Mouse (Mus musculus): ENCODE measurements around the gene Zfp831.

GRCm38 (mm10) chr2:174605442-174606087 is 37.8 kb upstream of the Zfp831 start:
- TF ChIP-seq CTCF (IDR thresholded peaks at IDR 0.05; ENCODE audit: control insufficient read depth, insufficient read depth, low read length): no peak
- no peak for TF ChIP-seq POLR2A (IDR thresholded peaks at IDR 0.05; ENCODE audit: borderline replicate concordance, control insufficient read depth, low read depth, low read length)

All from bone marrow, adult 2 months (tissue).